Mouse (Mus musculus) midbrain, embryonic 13.5 days (tissue): ENCODE measurements around the gene Cep78. TPM values are rescaled to one million over a fixed set of nuclear protein-coding genes. Genes with fewer than 3 reads are reported as not detected.
A peak's percentile ranks its signal among the peaks of the same experiment; 100 is the strongest.
"Not testable (repeated sequence)": the region's sequence is repeated elsewhere in the genome, so short reads cannot be mapped to it uniquely, and the experiment has no call there.

Experiments used
- ATAC-seq: fragments of 200-750 bp; cut with Nextera tagmentation; 2 replicates; pipeline ENCODE4 v1.8.0; 2017; ENCODE audit warnings: mild to moderate bottlenecking, moderate TSS enrichment, moderate library complexity
- H3K27ac ChIP-seq: fragments of 300-500 bp; sonication (generic); 2 replicates; pipeline ENCODE4 v1.5.1; 2015; ENCODE audit warnings: inconsistent platforms, mild to moderate bottlenecking, moderate library complexity
- H3K27me3 ChIP-seq: fragments of 300-500 bp; sonication (generic); 2 replicates; pipeline ENCODE4 v1.6.1; 2015; ENCODE audit warnings: mild to moderate bottlenecking, inconsistent platforms
- H3K36me3 ChIP-seq: fragments of 300-500 bp; sonication (generic); 2 replicates; pipeline ENCODE4 v1.6.1; 2015; ENCODE audit warnings: mild to moderate bottlenecking, inconsistent platforms
- H3K4me1 ChIP-seq: fragments of 300-500 bp; sonication (generic); replicated peaks from 2 replicates; pipeline ENCODE4 v1.6.1; 2015; ENCODE audit warnings: inconsistent platforms
- H3K4me2 ChIP-seq: fragments of 300-500 bp; sonication (generic); replicated peaks from 2 replicates; pipeline ENCODE4 v1.6.1; 2015; ENCODE audit warnings: moderate library complexity, mild to moderate bottlenecking, inconsistent platforms
- H3K4me3 ChIP-seq: fragments of 300-500 bp; sonication (generic); replicated peaks from 2 replicates; pipeline ENCODE4 v1.5.1; 2015; ENCODE audit warnings: mild to moderate bottlenecking, inconsistent platforms
- H3K9ac ChIP-seq: fragments of 300-500 bp; sonication (generic); replicated peaks from 2 replicates; pipeline ENCODE4 v1.6.1; 2015; ENCODE audit warnings: mild to moderate bottlenecking, inconsistent platforms
- H3K9me3 ChIP-seq: fragments of 300-500 bp; sonication (generic); 2 replicates; pipeline ENCODE4 v1.6.1; 2016; ENCODE audit warnings: mild to moderate bottlenecking, inconsistent platforms
- WGBS: fragments of 180-500 bp; shearing (Covaris S2); methylation state at CpG from one replicate; pipeline ENCODE4 v1.1.7; 2015; 5-methylcytosine and 5-hydroxymethylcytosine counted together
- polyA plus RNA-seq: library from polyadenylated mRNA; unstranded; fragments of >200 nt; fragmentation: Nextera tagmentation; extraction: Ambion mirVana; gene quantifications from 2 replicates; pipeline ENCODE4 v1.2.1, GENCODE M21; 2015

Cep78 gene
- 43.3 and 45.4 TPM in 2 replicates for polyA plus RNA-seq

- Histone ChIP-seq H3K36me3 (no peaks in the 10 kb centered on the region), H3K9me3 (no peaks in the 10 kb centered on the region), H3K27me3 (no peaks in the 10 kb centered on the region), H3K4me1 (peaks cover 37% of the 10 kb centered on the region), H3K9ac (peak within 1 kb of the TSS; percentile 91), H3K4me3 (peak within 1 kb of the TSS; percentile 85), H3K4me2 (peak within 1 kb of the TSS; percentile 68), H3K27ac (peak within 1 kb of the TSS; percentile 95)
- peak; percentile 92 for ATAC-seq
- under 1% methylated on average over 86 of the region's 88 CpGs for WGBS
These were observed at the start of gene Cep78 for GRCm38 (mm10) chr19:15984449-15985171. Gene Cep78 (minus strand): TSS chr19:15984989.

GRCm38 (mm10) chr19:16031276-16031675 lies 46.5 kb upstream of the Cep78 start:
- H3K36me3 ChIP-seq: no peaks in the 10 kb centered on the region
- ATAC-seq: no peak
- H3K4me1 ChIP-seq: no peaks in the 10 kb centered on the region
- no peak overlapping the region for H3K27ac ChIP-seq
- H3K9me3 ChIP-seq: no peaks in the 10 kb centered on the region
- no peak overlapping the region for H3K9ac ChIP-seq
- H3K27me3 ChIP-seq: no peaks in the 10 kb centered on the region
- 99% methylated on average over 4 of the region's 4 CpGs for WGBS
- H3K4me2 ChIP-seq: no peak overlapping the region
- H3K4me3 ChIP-seq: no peak overlapping the region

- H3K27me3 ChIP-seq, H3K27ac ChIP-seq, H3K4me3 ChIP-seq, H3K9me3 ChIP-seq, H3K4me1 ChIP-seq, H3K36me3 ChIP-seq, H3K9ac ChIP-seq: not testable (repeated sequence)
- ATAC-seq: peak; percentile 55; the same call in 1 of the 2 replicates
- 40% methylated on average over 7 of the region's 9 CpGs for WGBS
- 0 out of 2 replicates have a peak overlapping the region, but pooled peaks have one; percentile 3 for H3K4me2 ChIP-seq
These were observed 44.5 kb upstream of the Cep78 start for GRCm38 (mm10) chr19:16029253-16029771.

- Histone ChIP-seq H3K4me1 (no peaks in the 10 kb centered on the region), H3K27me3 (no peaks in the 10 kb centered on the region), H3K9ac (no peak overlapping the region), H3K4me2 (0 out of 2 replicates have a peak overlapping the region, but pooled peaks have one; percentile 3), H3K27ac (no peak overlapping the region), H3K36me3 (no peaks in the 10 kb centered on the region), H3K9me3 (no peaks in the 10 kb centered on the region), H3K4me3 (no peak overlapping the region)
- no peak for ATAC-seq
- 63% methylated on average over 5 of the region's 5 CpGs for WGBS
These were observed 44.0 kb upstream of the Cep78 start for GRCm38 (mm10) chr19:16028746-16029252.

- no peak for ATAC-seq
- no peaks in the 10 kb centered on the region for H3K9me3 ChIP-seq
- no peaks in the 10 kb centered on the region for H3K36me3 ChIP-seq
- no peak overlapping the region for H3K4me3 ChIP-seq
- H3K9ac ChIP-seq: no peak overlapping the region
- no peaks in the 10 kb centered on the region for H3K4me1 ChIP-seq
- 88% methylated on average over 15 of the region's 15 CpGs for WGBS
- no peak overlapping the region for H3K4me2 ChIP-seq
- no peak overlapping the region for H3K27ac ChIP-seq
- no peaks in the 10 kb centered on the region for H3K27me3 ChIP-seq
These were observed 43.3 kb upstream of the Cep78 start for GRCm38 (mm10) chr19:16027876-16028670.

- Histone ChIP-seq H3K36me3 (no peaks in the 10 kb centered on the region), H3K9ac (no peak overlapping the region), H3K27me3 (no peaks in the 10 kb centered on the region), H3K4me1 (no peaks in the 10 kb centered on the region), H3K4me3 (no peak overlapping the region), H3K9me3 (no peaks in the 10 kb centered on the region), H3K27ac (no peak overlapping the region), H3K4me2 (no peak overlapping the region)
- ATAC-seq: no peak
- 95% methylated on average over 5 of the region's 5 CpGs for WGBS
These were observed 41.5 kb upstream of the Cep78 start for GRCm38 (mm10) chr19:16026276-16026675.

- WGBS: 78% methylated on average over 10 of the region's 10 CpGs
- Histone ChIP-seq H3K36me3 (no peaks in the 10 kb centered on the region), H3K4me2 (no peak overlapping the region), H3K27me3 (no peaks in the 10 kb centered on the region), H3K4me1 (no peaks in the 10 kb centered on the region), H3K27ac (no peak overlapping the region), H3K9ac (no peak overlapping the region), H3K4me3 (no peak overlapping the region), H3K9me3 (no peaks in the 10 kb centered on the region)
- no peak for ATAC-seq
These were observed 37.4 kb upstream of the Cep78 start for GRCm38 (mm10) chr19:16022178-16022577.

- 84% methylated on average over 1 of the region's 1 CpGs for WGBS
- ATAC-seq: no peak
These were observed 31.4 kb upstream of the Cep78 start for GRCm38 (mm10) chr19:16016171-16016570.

GRCm38 (mm10) chr19:16015191-16015968 lies 30.6 kb upstream of the Cep78 start:
- 83% methylated on average over 10 of the region's 10 CpGs for WGBS
- Histone ChIP-seq H3K9me3 (no peaks in the 10 kb centered on the region), H3K27ac (no peak overlapping the region), H3K4me3 (no peak overlapping the region), H3K27me3 (no peaks in the 10 kb centered on the region), H3K36me3 (no peaks in the 10 kb centered on the region), H3K9ac (no peak overlapping the region), H3K4me2 (no peak overlapping the region), H3K4me1 (no peaks in the 10 kb centered on the region; the same call in 1 of the 2 replicates)
- no peak for ATAC-seq

More at GRCm38 (mm10) chr19:16016171-16016570, 31.4 kb upstream of the Cep78 start:
- Histone ChIP-seq H3K4me3 (no peak overlapping the region), H3K4me2 (no peak overlapping the region), H3K27me3 (no peaks in the 10 kb centered on the region), H3K36me3 (no peaks in the 10 kb centered on the region), H3K9me3 (no peaks in the 10 kb centered on the region), H3K4me1 (no peaks in the 10 kb centered on the region), H3K27ac (no peak overlapping the region), H3K9ac (no peak overlapping the region)

- H3K9ac ChIP-seq: no peak overlapping the region
- H3K9me3 ChIP-seq: no peaks in the 10 kb centered on the region
- H3K27me3 ChIP-seq: no peaks in the 10 kb centered on the region
- 52% methylated on average over 6 of the region's 6 CpGs for WGBS
- H3K27ac ChIP-seq: 0 out of 2 replicates have a peak overlapping the region, but pooled peaks have one; percentile 60
- no peak overlapping the region for H3K4me3 ChIP-seq
- no peaks in the 10 kb centered on the region for H3K36me3 ChIP-seq
- peak; percentile 90 for ATAC-seq
- no peak overlapping the region for H3K4me2 ChIP-seq
- H3K4me1 ChIP-seq: peaks cover 3% of the 10 kb centered on the region; the same call in 1 of the 2 replicates
These were observed 25.1 kb upstream of the Cep78 start for GRCm38 (mm10) chr19:16009746-16010337.

GRCm38 (mm10) chr19:16009111-16009510 lies 24.3 kb upstream of the Cep78 start:
- no peak overlapping the region for H3K27ac ChIP-seq
- H3K27me3 ChIP-seq: no peaks in the 10 kb centered on the region
- H3K4me2 ChIP-seq: no peak overlapping the region
- 76% methylated on average over 4 of the region's 4 CpGs for WGBS
- peaks cover 3% of the 10 kb centered on the region; the same call in 1 of the 2 replicates for H3K4me1 ChIP-seq
- H3K9me3 ChIP-seq: no peaks in the 10 kb centered on the region
- no peak overlapping the region for H3K4me3 ChIP-seq
- H3K9ac ChIP-seq: no peak overlapping the region
- no peaks in the 10 kb centered on the region for H3K36me3 ChIP-seq
- ATAC-seq: 0 out of 2 replicates have a peak, but pooled peaks have one; percentile 43
